Mouse (Mus musculus): ENCODE data around the gene Gm20696. TPM values are rescaled to one million over a fixed set of nuclear protein-coding genes. Genes with fewer than 3 reads are reported as not detected.

Gene Gm20696
- polyA plus RNA-seq, 1 experiment from 2014 or later: 3.2 TPM

DNA sequence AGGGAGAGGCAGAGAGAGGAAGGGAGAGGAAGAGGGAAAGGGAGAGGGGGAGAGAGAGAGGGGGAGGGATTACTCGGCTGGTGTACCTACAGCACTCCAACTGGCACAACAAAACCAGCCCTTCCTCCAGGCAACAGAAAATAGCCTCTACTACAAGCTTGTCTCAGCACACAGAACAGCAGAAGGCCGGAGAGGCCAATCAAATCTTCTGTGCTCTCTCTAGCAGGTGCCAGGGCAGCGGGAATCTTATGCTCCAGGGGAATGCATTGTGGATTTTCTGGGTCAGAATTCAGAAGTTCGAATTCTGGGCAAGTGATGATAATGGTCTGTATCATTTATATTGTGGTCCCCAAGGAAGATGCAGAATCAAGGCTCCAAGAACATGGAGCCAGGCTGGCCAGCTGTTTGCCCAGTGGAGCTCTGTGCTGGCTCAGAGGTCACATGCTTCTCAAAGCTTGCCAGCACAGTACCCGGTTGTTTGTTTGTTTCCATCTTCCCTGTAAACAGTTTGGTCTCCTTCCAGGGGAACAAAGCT is 132.3 kb downstream of the Gm20696 start:
- H3K27me3 ChIP-seq (ENCODE audit: low read depth, poor library complexity, severe bottlenecking): 0 out of 2 replicates have a peak, but pooled peaks cover 6% of the 10 kb centered on the region
- 64% methylated on average over 5 of the region's 5 CpGs for WGBS
- no peak overlapping the region for H3K4me3 ChIP-seq
- no peak for DNase-seq (ENCODE audit: low spot score)
- no peaks in the 10 kb centered on the region for H3K36me3 ChIP-seq
- no peaks in the 10 kb centered on the region for H3K9me3 ChIP-seq (replicated peaks)
- peaks cover 9% of the 10 kb centered on the region for H3K4me1 ChIP-seq
- no peak overlapping the region for H3K27ac ChIP-seq

DNA sequence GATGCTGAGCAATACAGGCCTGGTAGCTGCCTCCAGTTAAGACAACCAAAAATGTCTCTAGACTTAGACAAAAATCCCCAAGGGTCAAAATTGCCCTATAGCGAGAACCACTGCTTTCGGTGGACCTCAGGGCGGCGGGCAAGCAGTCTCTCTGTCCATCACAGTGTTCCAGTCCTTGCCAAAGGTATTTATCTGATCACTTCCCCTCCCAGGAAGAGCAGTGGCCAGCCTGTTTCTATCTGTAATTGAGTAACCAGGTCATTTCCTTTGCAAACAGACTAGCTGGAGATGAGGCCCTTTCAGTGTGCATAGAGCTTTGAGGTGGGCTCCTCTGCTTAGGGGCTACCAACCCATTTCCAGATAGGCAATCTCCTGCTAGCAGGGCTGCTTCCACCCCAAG is 134.1 kb downstream of the Gm20696 start:
- WGBS: 86% methylated on average over 4 of the region's 4 CpGs
- Histone ChIP-seq H3K9me3 (replicated peaks) (no peaks in the 10 kb centered on the region), H3K27ac (no peak overlapping the region), H3K27me3 (ENCODE audit: low read depth, poor library complexity, severe bottlenecking) (0 out of 2 replicates have a peak, but pooled peaks cover 6% of the 10 kb centered on the region), H3K4me3 (no peak overlapping the region), H3K36me3 (peaks cover 3% of the 10 kb centered on the region), H3K4me1 (peaks cover 12% of the 10 kb centered on the region)
- DNase-seq (ENCODE audit: low spot score): no peak

DNA sequence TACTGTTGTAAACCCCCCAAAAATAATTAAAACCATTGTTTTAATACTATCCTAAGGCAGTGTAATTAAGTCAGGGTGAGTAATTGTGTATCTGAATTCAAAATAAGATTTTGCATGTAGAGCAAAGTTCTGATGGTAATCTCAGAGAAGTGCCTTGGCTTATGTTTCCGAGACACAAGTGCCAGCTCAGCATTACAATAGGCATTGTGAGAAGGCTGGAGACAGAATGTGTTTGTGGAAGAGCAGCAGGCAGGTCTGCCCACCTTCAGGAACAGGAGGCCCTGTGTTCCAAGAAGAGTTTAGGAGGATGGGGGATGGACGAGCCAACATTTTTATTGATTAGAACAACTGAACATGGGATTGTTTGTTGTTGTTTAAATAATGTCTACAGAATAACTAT is 137.6 kb downstream of the Gm20696 start:
- no peak for DNase-seq (ENCODE audit: low spot score)
- 77% methylated on average over 2 of the region's 2 CpGs for WGBS
- H3K27ac ChIP-seq: no peak overlapping the region
- 0 out of 2 replicates have a peak, but pooled peaks cover 6% of the 10 kb centered on the region for H3K27me3 ChIP-seq (ENCODE audit: low read depth, poor library complexity, severe bottlenecking)
- peaks cover 15% of the 10 kb centered on the region for H3K36me3 ChIP-seq
- H3K9me3 ChIP-seq (replicated peaks): 0 out of 2 replicates have a peak, but pooled peaks cover 2% of the 10 kb centered on the region
- H3K4me1 ChIP-seq: peaks cover 18% of the 10 kb centered on the region
- no peak overlapping the region for H3K4me3 ChIP-seq

DNA sequence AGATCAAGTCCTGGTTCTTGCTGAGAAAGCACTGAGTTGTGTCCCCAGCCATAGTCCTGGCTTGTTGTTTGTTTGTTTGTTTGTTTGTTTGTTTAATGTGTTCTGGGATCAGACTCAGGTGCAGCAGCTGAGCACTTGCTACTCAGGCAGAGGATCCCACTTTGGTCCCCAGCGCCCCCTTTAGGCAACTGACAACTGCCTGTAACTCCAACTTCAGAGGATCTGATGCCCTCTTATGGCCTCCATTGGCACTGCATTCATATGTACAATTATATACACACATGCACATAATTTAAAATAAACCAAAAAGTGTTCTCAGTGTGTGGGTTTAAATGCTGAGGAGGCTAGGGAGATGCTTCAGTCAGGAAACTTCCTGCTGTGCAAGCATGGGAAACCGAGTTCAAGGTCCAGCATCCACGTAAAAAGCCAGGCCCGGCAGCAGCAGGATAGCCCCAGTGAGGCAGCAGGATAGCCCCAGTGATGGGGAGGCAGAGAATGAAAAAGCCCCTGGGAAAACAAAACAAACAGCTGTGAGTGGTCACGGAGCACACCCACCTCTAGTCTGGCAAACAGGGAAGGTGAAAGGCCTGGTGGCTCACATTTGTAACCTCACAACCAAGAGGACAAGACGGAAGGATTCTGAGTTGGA is 139.0 kb downstream of the Gm20696 start:
- H3K9me3 ChIP-seq (replicated peaks): 0 out of 2 replicates have a peak, but pooled peaks cover 2% of the 10 kb centered on the region
- no peak for DNase-seq (ENCODE audit: low spot score)
- H3K4me1 ChIP-seq: peaks cover 19% of the 10 kb centered on the region
- WGBS: 91% methylated on average over 6 of the region's 6 CpGs
- no peak overlapping the region for H3K4me3 ChIP-seq
- no peak overlapping the region for H3K27ac ChIP-seq
- peaks cover 15% of the 10 kb centered on the region for H3K36me3 ChIP-seq
- H3K27me3 ChIP-seq (ENCODE audit: low read depth, poor library complexity, severe bottlenecking): 0 out of 2 replicates have a peak, but pooled peaks cover 6% of the 10 kb centered on the region

- no peak overlapping the region for H3K27ac ChIP-seq
- 0 out of 2 replicates have a peak, but pooled peaks cover 2% of the 10 kb centered on the region for H3K9me3 ChIP-seq (replicated peaks)
- no peak overlapping the region for H3K4me3 ChIP-seq
- H3K27me3 ChIP-seq (ENCODE audit: low read depth, poor library complexity, severe bottlenecking): peaks cover 8% of the 10 kb centered on the region; the same call in 1 of the 2 replicates
- 61% methylated on average over 8 of the region's 8 CpGs for WGBS
- no peak for DNase-seq (ENCODE audit: low spot score)
- peaks cover 32% of the 10 kb centered on the region for H3K4me1 ChIP-seq
- peaks cover 15% of the 10 kb centered on the region for H3K36me3 ChIP-seq
Measured at GRCm38 (mm10) chr6:99525351-99525750, 141.2 kb downstream of the Gm20696 start.

GRCm38 (mm10) chr6:99523679-99524370 is 142.8 kb downstream of the Gm20696 start:
- H3K4me3 ChIP-seq: peak overlapping the region; percentile 84
- H3K27me3 ChIP-seq (ENCODE audit: low read depth, poor library complexity, severe bottlenecking): peaks cover 22% of the 10 kb centered on the region
- peak overlapping the region; percentile 97; the same call in 1 of the 2 replicates for H3K27ac ChIP-seq
- H3K36me3 ChIP-seq: peaks cover 15% of the 10 kb centered on the region
- WGBS: 31% methylated on average over 10 of the region's 10 CpGs
- H3K4me1 ChIP-seq: peaks cover 42% of the 10 kb centered on the region
- DNase-seq (ENCODE audit: low spot score): no peak
- H3K9me3 ChIP-seq (replicated peaks): 0 out of 2 replicates have a peak, but pooled peaks cover 2% of the 10 kb centered on the region

- H3K27ac ChIP-seq: peak overlapping the region; percentile 97
- peak; percentile 77 for DNase-seq (ENCODE audit: low spot score)
- H3K27me3 ChIP-seq (ENCODE audit: low read depth, poor library complexity, severe bottlenecking): peaks cover 22% of the 10 kb centered on the region
- 0% methylated on average over 22 of the region's 22 CpGs for WGBS
- H3K4me3 ChIP-seq: peak overlapping the region; percentile 84
- 0 out of 2 replicates have a peak, but pooled peaks cover 2% of the 10 kb centered on the region for H3K9me3 ChIP-seq (replicated peaks)
- peaks cover 15% of the 10 kb centered on the region for H3K36me3 ChIP-seq
- peaks cover 39% of the 10 kb centered on the region for H3K4me1 ChIP-seq
Measured at GRCm38 (mm10) chr6:99523109-99523632, 143.4 kb downstream of the Gm20696 start.

DNA sequence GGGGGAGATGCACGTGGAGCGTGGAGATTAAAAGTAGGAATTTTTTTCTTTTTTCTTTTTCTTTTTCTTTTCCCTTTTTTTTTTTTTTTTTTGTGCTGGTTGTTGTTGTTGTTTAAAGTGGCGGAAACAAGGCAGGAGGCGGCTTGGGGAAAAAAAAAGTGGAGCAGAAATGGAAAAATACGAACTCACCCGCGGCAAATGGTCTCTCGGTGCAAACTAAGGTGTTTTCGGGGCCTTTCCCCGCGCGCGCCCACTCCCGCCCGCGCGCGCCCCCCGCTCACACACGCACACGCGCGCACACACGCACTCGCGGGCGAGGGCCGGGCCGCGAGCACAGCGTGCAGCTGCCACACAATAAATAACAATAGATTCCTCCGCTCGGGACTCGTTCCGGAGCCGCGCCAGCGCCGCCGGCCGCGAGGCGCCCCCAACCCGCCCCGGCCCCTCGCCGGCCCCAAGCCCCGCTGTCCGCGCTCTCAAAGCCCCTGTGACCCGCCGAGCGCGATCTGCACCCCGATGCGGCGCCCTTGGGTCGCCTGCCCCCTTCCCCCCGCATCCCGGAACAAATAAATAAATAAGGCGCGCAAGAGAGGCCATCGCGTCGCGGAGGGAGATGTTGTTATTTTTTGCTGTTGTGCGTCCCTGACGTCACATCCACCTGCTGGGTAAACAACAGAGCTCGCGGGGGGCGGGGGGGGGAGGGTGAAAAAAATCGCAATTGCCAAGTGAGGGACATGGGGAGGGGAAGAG is 144.1 kb downstream of the Gm20696 start, which contains the start of gene Foxp1:
Gene Foxp1 (minus strand): TSS at position 363 of the 750 bp plus-strand sequence.
- H3K4me1 ChIP-seq: peaks cover 39% of the 10 kb centered on the region
- H3K4me3 ChIP-seq: peak within 1 kb of the TSS; percentile 84
- peak; percentile 83 for DNase-seq (ENCODE audit: low spot score)
- WGBS: under 1% methylated on average over 72 of the region's 72 CpGs
- H3K36me3 ChIP-seq: peaks cover 13% of the 10 kb centered on the region
- 0 out of 2 replicates have a peak, but pooled peaks cover 2% of the 10 kb centered on the region for H3K9me3 ChIP-seq (replicated peaks)
- peak within 1 kb of the TSS; percentile 97 for H3K27ac ChIP-seq
- H3K27me3 ChIP-seq (ENCODE audit: low read depth, poor library complexity, severe bottlenecking): peaks cover 22% of the 10 kb centered on the region

GRCm38 (mm10) chr6:99521641-99522358 is 144.8 kb downstream of the Gm20696 start:
- H3K36me3 ChIP-seq: 0 out of 2 replicates have a peak, but pooled peaks cover 5% of the 10 kb centered on the region
- peak overlapping the region; percentile 97 for H3K27ac ChIP-seq
- H3K4me3 ChIP-seq: peak overlapping the region; percentile 84
- peaks cover 39% of the 10 kb centered on the region for H3K4me1 ChIP-seq
- under 1% methylated on average over 64 of the region's 64 CpGs for WGBS
- DNase-seq (ENCODE audit: low spot score): peak; percentile 74
- peaks cover 22% of the 10 kb centered on the region for H3K27me3 ChIP-seq (ENCODE audit: low read depth, poor library complexity, severe bottlenecking)
- no peaks in the 10 kb centered on the region for H3K9me3 ChIP-seq (replicated peaks)

DNA sequence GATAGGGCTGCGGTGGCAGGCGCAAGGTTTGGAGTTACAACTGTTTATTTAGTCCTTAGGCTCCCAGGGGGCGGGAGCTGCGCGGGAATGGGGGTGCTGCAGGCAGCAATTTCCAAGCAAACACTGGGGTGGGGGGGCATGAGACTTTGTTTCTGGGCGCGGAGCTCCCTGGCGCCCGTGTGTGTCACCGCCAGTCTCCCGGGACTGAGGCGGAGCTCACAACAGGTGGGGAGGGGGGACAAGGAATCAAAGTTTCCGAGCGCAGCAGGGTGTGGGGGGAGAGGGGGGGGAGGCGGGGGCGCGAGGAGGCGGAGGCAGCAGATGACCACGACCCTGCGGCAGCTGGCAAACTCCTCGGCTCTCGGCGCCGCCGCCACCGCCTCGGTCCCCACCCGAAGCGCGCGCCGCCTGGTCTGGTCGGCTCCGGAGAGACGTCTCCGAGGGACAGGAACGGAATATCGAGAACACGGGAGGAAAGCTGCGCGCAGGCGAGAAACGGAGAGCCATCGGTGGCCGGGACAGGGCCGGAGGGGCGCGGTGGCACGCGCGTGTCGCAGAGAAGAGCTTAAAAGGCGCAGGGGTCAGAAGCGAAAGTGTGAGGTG is 145.5 kb downstream of the Gm20696 start:
- Histone ChIP-seq H3K27ac (peak overlapping the region; percentile 97), H3K9me3 (replicated peaks) (no peaks in the 10 kb centered on the region), H3K4me1 (peaks cover 39% of the 10 kb centered on the region), H3K4me3 (peak overlapping the region; percentile 84), H3K36me3 (no peaks in the 10 kb centered on the region), H3K27me3 (ENCODE audit: low read depth, poor library complexity, severe bottlenecking) (peaks cover 22% of the 10 kb centered on the region)
- peak; percentile 75 for DNase-seq (ENCODE audit: low spot score)
- WGBS: 0% methylated on average over 54 of the region's 54 CpGs

GRCm38 (mm10) chr6:99520676-99521037 is 145.9 kb downstream of the Gm20696 start:
- DNase-seq (ENCODE audit: low spot score): no peak
- WGBS: under 1% methylated on average over 27 of the region's 27 CpGs
- H3K4me1 ChIP-seq: peaks cover 37% of the 10 kb centered on the region

More at GRCm38 (mm10) chr6:99520676-99521037, 145.9 kb downstream of the Gm20696 start:
- Histone ChIP-seq H3K27me3 (ENCODE audit: low read depth, poor library complexity, severe bottlenecking) (peaks cover 22% of the 10 kb centered on the region), H3K4me3 (peak overlapping the region; percentile 84), H3K27ac (peak overlapping the region; percentile 97), H3K9me3 (replicated peaks) (no peaks in the 10 kb centered on the region), H3K36me3 (no peaks in the 10 kb centered on the region)

Data from limb, embryonic 10.5 days (tissue).